Mouse (Mus musculus) kidney, adult 2 months (tissue): ENCODE results near the gene Tesk2.

ENCODE experiments used
- CTCF ChIP-seq: fragments of 200-500 bp; conservative IDR thresholded peaks from 2 replicates; pipeline ENCODE4 v1.5.1; 2011; ENCODE audit warnings: low read depth, mild to moderate bottlenecking, control low read depth, low read length, moderate library complexity, mixed read lengths; ENCODE audit not compliant: insufficient read depth, insufficient read length
- POLR2A ChIP-seq: fragments of 200-500 bp; IDR thresholded peaks from one replicate; pipeline ENCODE4 v1.6.1; 2011; ENCODE audit warnings: low read depth, low read length, control low read depth

DNA sequence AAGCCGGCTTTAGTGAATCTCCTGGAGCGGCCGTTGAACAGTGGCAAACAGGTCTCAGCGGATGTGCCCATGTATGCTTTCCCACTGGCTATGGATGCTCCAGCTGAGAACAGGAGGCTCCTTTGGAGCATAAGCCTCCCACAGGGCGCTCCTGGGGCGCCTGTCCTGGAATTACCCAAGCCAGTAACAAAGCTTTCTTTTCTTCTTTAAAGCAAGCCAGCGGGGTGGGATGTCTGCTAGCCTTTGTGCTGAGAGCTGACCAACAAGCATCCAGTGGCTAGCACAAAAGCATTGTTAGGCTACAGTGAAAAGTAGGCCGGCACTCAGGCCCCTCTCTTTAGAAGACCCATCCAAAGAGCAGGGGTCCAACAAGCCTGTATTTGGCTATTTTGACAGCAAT, 61.4 kb downstream of the Tesk2 start:
- no peak for TF ChIP-seq POLR2A
- no peak for TF ChIP-seq CTCF
